Mouse (Mus musculus): Measurements from ENCODE around the gene Mmaa. TPM values are rescaled to one million over a fixed set of nuclear protein-coding genes. Genes with fewer than 3 reads are reported as not detected.
A peak's percentile ranks its signal among the peaks of the same experiment; 100 is the strongest.

The Mmaa gene
- polyA plus RNA-seq, 2 experiments = 15.7 to 16.9 TPM

- 61% methylated on average over 7 of the region's 7 CpGs for WGBS
- DNase-seq (ENCODE audit: low spot score) = peak; percentile 29
Measured at GRCm38 (mm10) chr8:79239996-79240395, 54.7 kb downstream of the Mmaa start.

GRCm38 (mm10) chr8:79239320-79239719 lies 55.4 kb downstream of the Mmaa start:
- Histone ChIP-seq H3K27me3 (ENCODE audit: control insufficient read depth, insufficient read depth, low read length) (no peaks in the 10 kb centered on the region), H3K9ac (ENCODE audit: low read depth, low read length, severe bottlenecking) (no peak overlapping the region), H3K9me3 (ENCODE audit: control insufficient read depth, low read length) (no peaks in the 10 kb centered on the region), H3K4me1 (ENCODE audit: control insufficient read depth, insufficient read depth, low read length) (no peaks in the 10 kb centered on the region), H3K27ac (replicated peaks; ENCODE audit: low read depth, low read length) (no peak overlapping the region), H3K4me3 (replicated peaks; ENCODE audit: low read length) (no peak overlapping the region), H3K36me3 (ENCODE audit: control insufficient read depth, insufficient read depth, low read length) (no peaks in the 10 kb centered on the region), H3K4me2 (replicated peaks; ENCODE audit: low read depth, low read length, severe bottlenecking) (no peak overlapping the region)
- ATAC-seq (ENCODE audit: low FRiP score, low read depth) = no peak
- no peak for DNase-seq (ENCODE audit: low spot score)
- TF ChIP-seq POLR2A (IDR thresholded peaks at IDR 0.05; ENCODE audit: borderline replicate concordance, extremely low read depth, insufficient read depth, insufficient read length) = no peak
- WGBS = 79% methylated on average over 3 of the region's 3 CpGs

More at GRCm38 (mm10) chr8:79239996-79240395, 54.7 kb downstream of the Mmaa start:
- no peak overlapping the region for H3K9ac ChIP-seq (ENCODE audit: low read depth, low read length, severe bottlenecking)
- no peaks in the 10 kb centered on the region for H3K27me3 ChIP-seq (ENCODE audit: control insufficient read depth, insufficient read depth, low read length)
- no peaks in the 10 kb centered on the region for H3K9me3 ChIP-seq (ENCODE audit: control insufficient read depth, low read length)
- no peak overlapping the region for H3K4me3 ChIP-seq (replicated peaks; ENCODE audit: low read length)
- no peaks in the 10 kb centered on the region for H3K4me1 ChIP-seq (ENCODE audit: control insufficient read depth, insufficient read depth, low read length)
- no peak overlapping the region for H3K27ac ChIP-seq (replicated peaks; ENCODE audit: low read depth, low read length)
- no peak overlapping the region for H3K4me2 ChIP-seq (replicated peaks; ENCODE audit: low read depth, low read length, severe bottlenecking)
- TF ChIP-seq POLR2A (IDR thresholded peaks at IDR 0.05; ENCODE audit: borderline replicate concordance, extremely low read depth, insufficient read depth, insufficient read length) = no peak
- no peak for ATAC-seq (ENCODE audit: low FRiP score, low read depth)
- H3K36me3 ChIP-seq (ENCODE audit: control insufficient read depth, insufficient read depth, low read length) = no peaks in the 10 kb centered on the region

- no peak for TF ChIP-seq POLR2A (IDR thresholded peaks at IDR 0.05; ENCODE audit: borderline replicate concordance, extremely low read depth, insufficient read depth, insufficient read length)
- H3K27ac ChIP-seq (replicated peaks; ENCODE audit: low read depth, low read length) = no peak overlapping the region
- H3K4me2 ChIP-seq (replicated peaks; ENCODE audit: low read depth, low read length, severe bottlenecking) = no peak overlapping the region
- H3K27me3 ChIP-seq (ENCODE audit: control insufficient read depth, insufficient read depth, low read length) = no peaks in the 10 kb centered on the region
- no peak for DNase-seq (ENCODE audit: low spot score)
- peaks cover 4% of the 10 kb centered on the region; the same call in 1 of the 2 replicates for H3K9me3 ChIP-seq (ENCODE audit: control insufficient read depth, low read length)
- no peak overlapping the region for H3K9ac ChIP-seq (ENCODE audit: low read depth, low read length, severe bottlenecking)
- WGBS = 54% methylated on average over 8 of the region's 8 CpGs
- H3K36me3 ChIP-seq (ENCODE audit: control insufficient read depth, insufficient read depth, low read length) = no peaks in the 10 kb centered on the region
- no peak overlapping the region for H3K4me3 ChIP-seq (replicated peaks; ENCODE audit: low read length)
- no peak for ATAC-seq (ENCODE audit: low FRiP score, low read depth)
- no peaks in the 10 kb centered on the region for H3K4me1 ChIP-seq (ENCODE audit: control insufficient read depth, insufficient read depth, low read length)
Measured at GRCm38 (mm10) chr8:79229266-79229888, 65.4 kb downstream of the Mmaa start.

DNA sequence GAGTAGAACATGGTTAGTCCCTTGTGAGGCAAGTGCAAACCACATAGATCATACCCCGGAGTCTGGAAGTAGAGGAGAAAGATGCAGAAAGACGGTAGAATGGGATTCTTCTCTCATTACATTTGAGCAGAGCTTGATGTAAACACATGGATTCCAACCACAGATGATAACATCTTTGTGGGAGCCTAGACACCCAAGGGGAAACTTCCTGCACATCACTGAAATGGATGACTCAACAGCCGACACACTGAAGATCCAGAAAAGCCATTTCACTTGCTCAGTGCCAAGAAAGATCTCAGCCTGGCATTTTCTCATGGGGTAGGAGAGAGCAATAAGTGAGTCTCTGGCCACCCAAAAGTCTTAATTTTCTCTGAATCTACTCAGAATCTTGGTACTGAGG lies 66.8 kb downstream of the Mmaa start:
- no peak overlapping the region for H3K27ac ChIP-seq (replicated peaks; ENCODE audit: low read depth, low read length)
- H3K4me3 ChIP-seq (replicated peaks; ENCODE audit: low read length) = no peak overlapping the region
- H3K9ac ChIP-seq (ENCODE audit: low read depth, low read length, severe bottlenecking) = no peak overlapping the region
- no peak for ATAC-seq (ENCODE audit: low FRiP score, low read depth)
- no peaks in the 10 kb centered on the region; the same call in 1 of the 2 replicates for H3K4me1 ChIP-seq (ENCODE audit: control insufficient read depth, insufficient read depth, low read length)
- H3K4me2 ChIP-seq (replicated peaks; ENCODE audit: low read depth, low read length, severe bottlenecking) = no peak overlapping the region
- DNase-seq (ENCODE audit: low spot score) = no peak
- WGBS = 87% methylated on average over 3 of the region's 3 CpGs
- TF ChIP-seq POLR2A (IDR thresholded peaks at IDR 0.05; ENCODE audit: borderline replicate concordance, extremely low read depth, insufficient read depth, insufficient read length) = no peak
- H3K36me3 ChIP-seq (ENCODE audit: control insufficient read depth, insufficient read depth, low read length) = no peaks in the 10 kb centered on the region
- H3K27me3 ChIP-seq (ENCODE audit: control insufficient read depth, insufficient read depth, low read length) = no peaks in the 10 kb centered on the region
- peaks cover 4% of the 10 kb centered on the region; the same call in 1 of the 2 replicates for H3K9me3 ChIP-seq (ENCODE audit: control insufficient read depth, low read length)

DNA sequence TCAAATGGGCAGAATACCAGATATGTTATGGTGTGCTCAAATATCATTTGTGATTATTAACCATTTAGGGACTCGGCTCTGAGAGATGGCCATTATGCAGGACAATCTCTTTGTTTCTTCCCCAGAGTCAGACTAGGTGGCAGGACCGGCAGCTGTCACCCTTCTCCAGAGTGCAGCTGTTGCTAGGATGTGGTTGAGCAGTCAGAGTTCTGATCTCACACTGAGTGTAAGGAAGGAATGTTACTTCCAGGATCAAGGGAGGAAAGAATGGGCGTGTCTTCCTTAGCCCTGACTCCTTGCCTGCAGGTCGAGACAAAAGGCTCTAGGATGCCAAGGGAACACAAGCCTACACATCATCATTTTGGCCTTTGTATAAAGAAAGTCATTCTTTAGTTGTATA lies 67.5 kb downstream of the Mmaa start:
- Histone ChIP-seq H3K4me1 (ENCODE audit: control insufficient read depth, insufficient read depth, low read length) (peaks cover 7% of the 10 kb centered on the region), H3K4me3 (replicated peaks; ENCODE audit: low read length) (no peak overlapping the region), H3K27me3 (ENCODE audit: control insufficient read depth, insufficient read depth, low read length) (no peaks in the 10 kb centered on the region), H3K27ac (replicated peaks; ENCODE audit: low read depth, low read length) (no peak overlapping the region), H3K4me2 (replicated peaks; ENCODE audit: low read depth, low read length, severe bottlenecking) (no peak overlapping the region), H3K36me3 (ENCODE audit: control insufficient read depth, insufficient read depth, low read length) (no peaks in the 10 kb centered on the region), H3K9me3 (ENCODE audit: control insufficient read depth, low read length) (peaks cover 4% of the 10 kb centered on the region; the same call in 1 of the 2 replicates), H3K9ac (ENCODE audit: low read depth, low read length, severe bottlenecking) (no peak overlapping the region)
- ATAC-seq (ENCODE audit: low FRiP score, low read depth) (peak; percentile 77), DNase-seq (ENCODE audit: low spot score) (no peak)
- TF ChIP-seq POLR2A (IDR thresholded peaks at IDR 0.05; ENCODE audit: borderline replicate concordance, extremely low read depth, insufficient read depth, insufficient read length) = no peak
- whole genome bisulfite sequencing = 78% methylated on average over 4 of the region's 4 CpGs

Data from limb, embryonic 14.5 days (tissue).